Mouse (Mus musculus) layer of hippocampus, postnatal 36 days (tissue): ENCODE measurements around the gene Ap3b1. TPM values are rescaled to one million over a fixed set of nuclear protein-coding genes. Genes with fewer than 3 reads are reported as not detected.

Source experiments
- DNase-seq, 2 experiments: peaks; one replicate each; pipeline ENCODE4 v3.0.0; 2022
- total RNA-seq, 2 experiments: library from RNA; stranded (reverse); gene quantifications; 2 replicates each; pipeline ENCODE4 v1.2.3; 2021

The Ap3b1 gene
- total RNA-seq, 2 experiments from 2014 or later, result 57.0 to 61.9 TPM

- DNase-seq, result no peak
Measured at GRCm38 (mm10) chr13:94454131-94454530, 95.4 kb downstream of the Ap3b1 start.

DNA sequence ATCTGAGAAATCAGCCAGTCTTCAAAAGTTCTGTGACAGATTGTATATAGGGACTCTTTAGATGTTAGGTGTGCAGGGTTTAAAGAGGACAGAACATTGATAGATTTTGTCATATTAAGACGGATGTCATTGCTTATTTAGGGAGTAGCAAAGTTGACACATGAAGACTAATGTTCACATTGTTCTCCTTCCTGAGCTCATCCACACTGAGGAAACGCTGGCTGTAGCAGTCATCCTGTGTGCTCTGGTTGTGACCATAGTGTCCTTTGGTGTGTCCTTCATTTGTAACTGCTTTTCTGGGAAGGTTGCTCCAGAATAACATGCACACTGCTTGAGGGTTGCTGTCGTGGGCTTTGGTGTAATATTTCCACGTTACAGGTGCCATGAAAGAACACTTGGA is 100.4 kb downstream of the Ap3b1 start:
- no peak for DNase-seq

DNA sequence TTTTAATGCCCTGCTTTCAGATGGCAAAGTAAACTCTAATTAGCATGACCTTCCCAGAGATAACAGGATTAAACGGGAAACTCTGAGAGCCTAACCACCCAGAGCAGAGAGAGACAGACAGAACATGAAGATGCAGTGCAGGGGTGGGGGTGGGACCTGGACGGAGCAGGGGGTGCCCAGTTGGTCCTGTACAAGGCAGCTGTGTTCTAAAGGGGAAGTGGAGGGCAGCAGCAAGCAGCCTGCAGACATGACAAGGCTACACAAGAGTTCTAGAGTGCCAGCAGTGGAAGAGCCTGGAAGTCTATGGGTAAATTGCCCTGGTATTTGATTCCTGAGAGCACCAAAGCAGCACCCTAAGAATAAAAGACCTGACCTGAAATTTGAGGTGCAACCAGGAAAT is 105.5 kb downstream of the Ap3b1 start:
- DNase-seq, result no peak

- DNase-seq, result no peak
Measured at GRCm38 (mm10) chr13:94468551-94468950, 109.8 kb downstream of the Ap3b1 start.

DNA sequence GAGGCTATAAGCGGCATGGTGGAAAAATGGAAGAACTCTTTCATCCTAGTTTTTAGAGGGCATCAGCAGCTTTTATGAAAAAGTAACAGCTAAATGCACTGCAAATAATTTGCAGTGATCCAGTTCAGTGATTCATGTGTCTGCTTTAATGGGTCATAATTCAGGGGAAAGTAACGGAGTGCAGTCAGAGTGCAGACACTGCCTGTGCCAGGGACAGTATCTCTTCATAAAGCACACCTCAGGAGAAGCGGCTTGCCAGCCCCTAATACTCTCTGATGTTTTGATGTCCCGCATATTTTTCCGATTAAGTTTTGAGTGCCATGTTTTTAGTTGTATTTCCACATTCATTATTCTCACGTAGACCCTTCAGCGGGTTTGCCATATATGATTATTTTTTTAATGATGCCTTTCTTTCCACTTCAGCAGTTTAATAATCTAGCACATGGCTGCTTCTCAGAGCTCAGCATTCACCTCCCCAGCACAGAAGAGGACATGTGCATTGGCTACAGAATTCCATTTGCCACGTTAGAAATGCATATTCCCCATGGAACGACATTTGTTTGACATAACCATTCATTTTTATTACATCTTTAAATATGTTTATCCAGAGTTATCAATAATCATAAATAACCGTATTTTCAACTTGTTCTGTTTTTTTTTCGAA is 112.4 kb downstream of the Ap3b1 start:
- DNase-seq, result no peak

- DNase-seq, result no peak
Measured at GRCm38 (mm10) chr13:94476208-94476607, 117.4 kb downstream of the Ap3b1 start.

DNA sequence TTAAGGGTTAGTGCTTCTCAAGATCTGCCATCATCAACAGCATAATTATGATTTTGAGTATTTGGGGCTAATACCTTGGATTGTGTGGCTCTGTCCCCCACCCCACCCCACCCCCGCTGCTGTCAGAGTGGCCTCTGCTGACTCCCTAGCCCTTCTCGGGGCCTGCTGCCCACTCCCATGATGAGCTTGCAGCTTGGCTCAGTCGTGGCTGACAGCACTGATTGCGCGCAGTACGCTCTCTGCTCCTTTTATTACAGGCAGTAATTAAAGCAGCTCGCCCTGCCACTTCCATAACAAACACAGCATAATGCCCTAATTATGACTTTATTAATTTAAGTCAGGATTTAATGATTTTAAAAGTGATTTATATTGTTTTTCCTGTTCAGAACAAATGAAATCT is 121.5 kb downstream of the Ap3b1 start:
- no peak for DNase-seq

DNA sequence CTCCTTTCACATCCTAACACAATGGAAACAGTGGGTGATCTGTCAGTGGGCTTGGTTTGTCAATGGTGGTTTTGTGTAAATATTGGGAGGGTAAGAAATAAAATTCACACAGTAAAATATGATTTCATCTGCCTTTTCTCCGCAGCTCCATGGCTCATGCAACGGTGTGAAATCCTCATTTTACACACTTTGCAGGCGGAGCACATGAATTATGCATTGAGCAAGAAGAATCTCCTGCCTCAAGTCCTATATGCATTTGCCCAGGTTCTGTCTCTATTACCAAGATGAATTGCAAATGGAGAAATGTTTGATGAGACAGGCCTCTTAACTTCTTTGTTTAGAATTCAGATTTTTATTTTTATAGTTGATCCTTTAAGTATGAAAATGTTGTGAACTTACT is 131.9 kb downstream of the Ap3b1 start:
- DNase-seq, result no peak

- no peak for DNase-seq
Measured at GRCm38 (mm10) chr13:94491159-94491558, 132.4 kb downstream of the Ap3b1 start.

- DNase-seq, result no peak
Measured at GRCm38 (mm10) chr13:94497521-94497920, 138.8 kb downstream of the Ap3b1 start.

DNA sequence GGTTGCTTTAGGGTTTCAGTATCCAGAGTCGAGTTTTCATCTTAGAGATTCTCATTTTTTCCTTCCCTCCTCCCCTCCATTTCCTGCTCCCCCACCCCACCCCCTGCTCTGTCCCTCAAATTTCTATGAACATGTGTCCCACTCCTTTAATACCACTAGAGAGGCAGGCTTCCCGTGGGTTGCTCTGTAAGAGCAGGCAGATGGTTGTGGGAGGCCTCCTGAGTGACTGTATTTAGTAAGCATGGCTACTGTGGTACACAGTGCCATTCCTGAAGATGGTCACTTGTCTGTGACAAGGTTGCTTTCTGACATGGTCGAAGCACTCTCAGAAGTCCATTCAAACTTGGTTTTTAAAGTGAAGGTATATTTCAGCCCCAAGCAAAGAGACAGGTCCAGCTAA is 147.7 kb downstream of the Ap3b1 start:
- DNase-seq, result peak; percentile 22 to 26

GRCm38 (mm10) chr13:94508344-94508743 is 149.6 kb downstream of the Ap3b1 start:
- no peak for DNase-seq

GRCm38 (mm10) chr13:94513157-94513767 is 154.5 kb downstream of the Ap3b1 start:
- DNase-seq, result no peak

DNA sequence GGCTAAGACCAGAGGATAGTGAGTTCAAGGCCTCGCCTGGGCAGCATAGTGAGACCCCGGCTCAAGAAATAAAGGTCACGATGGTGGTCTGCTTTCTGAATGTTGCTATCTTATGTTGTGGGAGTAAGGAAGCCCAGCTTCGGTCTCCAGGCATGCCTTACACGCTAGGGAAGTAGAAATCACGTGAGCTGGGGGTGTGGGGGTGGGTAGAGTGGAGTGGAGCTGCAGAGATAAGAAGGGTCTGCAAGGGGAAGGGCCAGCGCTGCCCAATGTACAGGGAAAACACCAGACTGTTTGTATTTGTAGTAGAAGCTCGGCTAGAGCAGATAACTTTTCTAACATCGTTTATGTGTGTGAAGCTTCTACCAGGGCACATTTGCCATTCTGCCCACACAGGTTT is 155.1 kb downstream of the Ap3b1 start:
- DNase-seq, result no peak

DNA sequence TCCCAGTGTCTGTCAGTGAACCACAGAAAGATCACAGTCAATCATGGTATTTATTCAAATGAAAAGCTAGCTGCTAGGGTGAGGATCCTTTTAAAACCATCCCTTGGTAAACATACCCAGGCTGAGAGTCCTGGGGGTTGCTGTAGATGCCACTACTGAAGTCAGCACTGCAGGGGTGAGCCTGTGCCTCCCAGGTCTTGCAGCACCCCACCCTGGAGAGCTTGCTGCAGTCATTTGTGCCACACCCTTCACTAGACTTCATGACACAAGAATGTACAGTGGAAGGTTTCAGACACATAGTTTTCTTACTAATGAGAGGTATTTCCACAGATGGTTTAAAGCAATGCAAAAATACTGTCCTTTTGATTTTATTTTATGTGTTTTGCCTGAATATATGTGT is 156.2 kb downstream of the Ap3b1 start:
- DNase-seq, result no peak

DNA sequence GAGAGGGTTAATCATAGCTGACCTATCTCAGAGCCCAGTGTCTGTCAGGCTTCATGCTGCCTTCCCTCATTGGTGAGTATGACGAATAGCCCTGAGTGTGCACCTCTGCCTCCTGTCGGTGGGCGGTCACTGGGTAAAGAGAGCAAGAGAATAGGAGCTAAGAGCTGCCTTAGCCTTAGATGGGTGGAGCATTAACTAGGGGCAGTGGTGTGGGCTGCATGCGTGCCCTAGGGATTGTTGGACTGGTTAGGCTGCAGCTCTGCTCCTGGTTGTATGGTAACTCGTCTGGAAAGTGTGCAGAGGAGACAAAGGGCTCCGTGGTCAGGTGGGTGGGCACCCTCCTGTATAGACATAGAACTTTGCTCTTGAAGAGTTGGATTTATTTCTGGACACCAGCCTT is 157.8 kb downstream of the Ap3b1 start:
- no peak for DNase-seq

DNA sequence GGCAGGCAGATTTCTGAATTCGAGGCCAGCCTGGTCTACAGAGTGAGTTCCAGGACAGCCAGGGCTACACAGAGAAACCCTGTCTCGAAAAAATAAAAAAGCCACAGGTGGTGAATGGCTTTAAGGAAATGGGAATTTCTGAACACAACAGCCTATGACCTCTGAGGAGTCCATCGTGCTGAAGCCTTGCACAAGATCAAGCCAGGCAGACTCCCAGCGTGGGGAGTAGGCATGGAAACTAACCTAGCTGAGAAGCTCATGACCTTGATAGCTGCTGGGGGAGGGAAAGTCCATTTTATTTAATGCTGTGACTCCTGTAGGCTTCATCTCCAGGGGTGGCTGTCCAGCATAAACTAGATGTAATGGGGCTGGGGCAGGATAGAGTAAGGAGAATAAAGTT is 159.4 kb downstream of the Ap3b1 start:
- DNase-seq, result no peak

GRCm38 (mm10) chr13:94519276-94519675 is 160.5 kb downstream of the Ap3b1 start:
- no peak for DNase-seq

DNA sequence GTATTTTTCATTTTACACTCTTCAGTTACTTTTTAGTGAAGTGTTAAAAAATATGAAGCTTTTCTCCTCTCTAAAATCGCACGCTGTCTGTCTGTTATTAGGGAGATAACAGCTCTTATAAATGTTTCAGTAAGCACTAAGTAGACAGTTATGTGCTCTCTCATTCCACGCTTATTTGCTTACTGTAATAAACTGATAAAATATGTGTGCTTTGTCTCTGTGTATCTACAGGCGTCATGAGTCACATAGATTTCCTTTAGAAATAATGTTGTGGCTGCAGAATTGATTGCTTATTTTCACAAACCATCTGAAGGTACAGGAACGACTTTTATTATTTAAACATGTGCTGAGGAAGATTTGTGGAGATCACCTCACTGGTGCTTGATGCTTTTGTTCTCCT is 164.5 kb downstream of the Ap3b1 start:
- DNase-seq, result no peak

DNA sequence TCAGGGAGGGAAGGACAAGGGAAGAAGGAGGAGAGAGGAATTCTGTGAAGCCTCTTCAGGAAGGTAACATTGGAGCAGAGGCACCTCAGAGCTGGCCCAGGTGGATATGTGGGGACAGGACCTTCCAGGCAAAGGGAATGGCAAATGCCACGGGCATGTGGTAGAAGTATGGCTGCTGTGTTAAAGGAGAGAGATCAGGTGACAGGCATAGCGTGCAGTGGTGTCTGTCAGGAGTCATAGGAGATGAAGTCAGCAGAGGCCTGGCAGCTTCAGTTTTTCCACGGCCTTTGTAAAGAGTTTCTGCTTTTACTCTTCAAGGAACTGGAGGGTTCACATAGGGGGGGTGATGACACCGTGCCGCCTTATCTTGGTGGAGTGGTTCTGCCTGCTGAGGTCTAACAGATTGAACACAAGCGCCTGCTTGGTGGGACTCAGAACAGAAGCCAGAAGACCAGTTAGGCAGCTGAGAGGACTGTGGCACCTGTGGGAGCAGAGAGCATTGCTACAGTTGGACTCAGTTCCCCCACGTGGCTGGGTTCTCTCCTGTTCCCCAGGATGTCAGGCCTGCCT is 166.0 kb downstream of the Ap3b1 start:
- DNase-seq, result no peak

DNA sequence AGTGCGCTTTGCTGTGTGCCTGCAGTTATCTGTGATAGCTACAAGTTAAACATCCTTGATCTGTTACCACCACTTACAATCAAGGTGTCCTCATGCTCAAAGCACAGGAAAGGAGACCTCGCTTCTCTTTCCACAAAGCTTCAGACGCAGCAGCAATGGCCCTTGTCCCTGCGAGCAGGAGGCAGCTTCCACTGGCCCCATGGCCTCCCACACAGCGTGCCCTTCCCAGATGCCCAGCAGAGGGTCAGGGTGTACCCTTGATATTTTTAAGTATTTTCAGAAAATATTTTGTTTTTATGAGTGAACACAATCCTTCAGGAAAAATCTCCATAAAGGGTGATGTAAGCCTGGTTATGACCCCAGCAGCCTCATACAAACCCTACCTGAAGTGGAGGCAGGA is 170.4 kb downstream of the Ap3b1 start:
- DNase-seq, result no peak

- DNase-seq, result no peak
Measured at GRCm38 (mm10) chr13:94533516-94533915, 174.8 kb downstream of the Ap3b1 start.

DNA sequence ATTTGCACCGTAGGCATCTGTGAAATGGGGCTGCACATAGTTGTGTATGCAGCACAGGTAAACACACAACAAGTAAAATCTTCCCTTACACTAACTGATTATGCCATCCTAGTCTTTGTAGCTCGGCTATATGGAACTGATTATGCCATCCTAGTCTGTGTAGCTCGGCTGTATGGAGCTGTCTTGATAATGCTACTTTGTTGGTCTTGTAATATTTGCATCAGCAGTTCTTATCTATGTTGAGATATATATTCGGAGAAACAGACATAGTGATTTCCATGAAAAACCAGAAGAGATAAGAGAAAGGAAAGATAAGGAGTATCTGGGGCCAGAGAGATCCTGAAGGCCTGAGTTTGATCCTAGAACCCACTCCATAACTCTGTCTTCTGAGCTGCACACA is 178.6 kb downstream of the Ap3b1 start:
- no peak for DNase-seq
